Mouse (Mus musculus) heart, adult 2 months (tissue): ENCODE data around the gene Arl5c.

Experiments used
- CTCF ChIP-seq: fragments of 200-600 bp; IDR thresholded peaks from 2 replicates; pipeline ENCODE4 v1.8.1; 2022; ENCODE audit warnings: antibody characterized with exemption, mild to moderate bottlenecking, moderate library complexity
- EP300 ChIP-seq: fragments of 200-500 bp; IDR thresholded peaks from 2 replicates; pipeline ENCODE4 v1.6.1; 2011; ENCODE audit warnings: low read depth, low read length, control low read depth; ENCODE audit not compliant: insufficient read depth

- TF ChIP-seq CTCF, result no peak
- TF ChIP-seq EP300, result no peak
These were observed 9.1 kb downstream of the Arl5c start for GRCm38 (mm10) chr11:97986738-97987465.
